Mouse (Mus musculus) ES-E14 (cell line): ENCODE results near the gene Manba. TPM values are rescaled to one million over a fixed set of nuclear protein-coding genes. Genes with fewer than 3 reads are reported as not detected.

Source experiments
- DNase-seq: peaks from one replicate; pipeline ENCODE4 v3.0.0-alpha.2; 2013; ENCODE audit warnings: low read depth, low spot score
- H3K27ac ChIP-seq: 2 replicates; pipeline ENCODE4 v1.5.1; 2012; ENCODE audit warnings: low read depth, mild to moderate bottlenecking, low read length, moderate library complexity, mixed read lengths; ENCODE audit not compliant: poor library complexity, insufficient read depth, severe bottlenecking
- H3K36me3 ChIP-seq: 2 replicates; pipeline ENCODE4 v1.6.1; 2012; ENCODE audit warnings: mild to moderate bottlenecking, low read length, moderate library complexity, mixed read lengths; ENCODE audit not compliant: control insufficient read depth, poor library complexity, insufficient read depth, severe bottlenecking
- H3K4me1 ChIP-seq, 2 experiments: fragments of 150-350 bp in 1 of 2; sonication (generic) in 1 of 2; 2 replicates each; pipeline ENCODE4 v1.6.1; 2012; ENCODE audit warnings: low read length in 2 of 2, mild to moderate bottlenecking in 1 of 2, mixed read lengths in 1 of 2; ENCODE audit not compliant: control insufficient read depth in 2 of 2, insufficient read depth in 2 of 2, poor library complexity in 1 of 2
- H3K4me3 ChIP-seq, 2 experiments: fragments of 150-350 bp in 1 of 2; sonication (generic) in 1 of 2; 2 replicates each; pipeline ENCODE4 v1.5.1; 2012; ENCODE audit warnings: low read length in 2 of 2, low read depth in 1 of 2, mild to moderate bottlenecking in 1 of 2, mixed read lengths in 1 of 2; ENCODE audit not compliant: insufficient read depth in 1 of 2, poor library complexity in 1 of 2, severe bottlenecking in 1 of 2
- H3K9ac ChIP-seq: 2 replicates; pipeline ENCODE4 v1.6.1; 2012; ENCODE audit warnings: low read depth, mild to moderate bottlenecking, low read length, mixed read lengths; ENCODE audit not compliant: poor library complexity, insufficient read depth, severe bottlenecking
- H3K9me3 ChIP-seq: fragments of 150-350 bp; sonication (generic); 2 replicates; pipeline ENCODE4 v1.6.1; 2012; ENCODE audit warnings: low read depth, mild to moderate bottlenecking, low read length; ENCODE audit not compliant: control insufficient read depth, insufficient read depth
- CHD2 ChIP-seq: IDR thresholded peaks from 2 replicates; pipeline ENCODE4 v1.6.1; 2014; ENCODE audit warnings: mild to moderate bottlenecking, low read depth, low read length, inconsistent platforms
- HCFC1 ChIP-seq: IDR thresholded peaks from 2 replicates; pipeline ENCODE4 v1.6.1; 2012; ENCODE audit warnings: low read length, inconsistent platforms, borderline replicate concordance; ENCODE audit not compliant: insufficient read depth
- MAFK ChIP-seq: IDR thresholded peaks from 2 replicates; pipeline ENCODE4 v1.6.1; 2014; ENCODE audit warnings: mild to moderate bottlenecking, low read depth, low read length, inconsistent platforms; ENCODE audit not compliant: insufficient read depth
- ZC3H11A ChIP-seq: IDR thresholded peaks from 2 replicates; pipeline ENCODE4 v1.6.1; 2012; ENCODE audit warnings: low read depth, mild to moderate bottlenecking, inconsistent platforms, low read length, borderline replicate concordance
- ZNF384 ChIP-seq: IDR thresholded peaks from 2 replicates; pipeline ENCODE4 v1.6.1; 2012; ENCODE audit warnings: low read depth, low read length, inconsistent platforms
- in situ Hi-C, 2 experiments: fragments of 600-800 bp; cut with MboI; formaldehyde crosslinking; loops; one replicate each; pipeline ENCODE4 v1.15.1; 2025; ENCODE audit warnings: low sequenced_read_pairs in 2 of 2, inconsistent platforms in 1 of 2; ENCODE audit not compliant: unreplicated experiment in 2 of 2
- total RNA-seq: library from RNA; depleted of rRNA; stranded (reverse); fragments of 300-350 nt; gene quantifications from 2 replicates; pipeline ENCODE4 v1.2.3, GENCODE M21; 2012; rRNA removed

The Manba gene
- 75.2 and 83.9 TPM in 2 replicates for total RNA-seq

DNA sequence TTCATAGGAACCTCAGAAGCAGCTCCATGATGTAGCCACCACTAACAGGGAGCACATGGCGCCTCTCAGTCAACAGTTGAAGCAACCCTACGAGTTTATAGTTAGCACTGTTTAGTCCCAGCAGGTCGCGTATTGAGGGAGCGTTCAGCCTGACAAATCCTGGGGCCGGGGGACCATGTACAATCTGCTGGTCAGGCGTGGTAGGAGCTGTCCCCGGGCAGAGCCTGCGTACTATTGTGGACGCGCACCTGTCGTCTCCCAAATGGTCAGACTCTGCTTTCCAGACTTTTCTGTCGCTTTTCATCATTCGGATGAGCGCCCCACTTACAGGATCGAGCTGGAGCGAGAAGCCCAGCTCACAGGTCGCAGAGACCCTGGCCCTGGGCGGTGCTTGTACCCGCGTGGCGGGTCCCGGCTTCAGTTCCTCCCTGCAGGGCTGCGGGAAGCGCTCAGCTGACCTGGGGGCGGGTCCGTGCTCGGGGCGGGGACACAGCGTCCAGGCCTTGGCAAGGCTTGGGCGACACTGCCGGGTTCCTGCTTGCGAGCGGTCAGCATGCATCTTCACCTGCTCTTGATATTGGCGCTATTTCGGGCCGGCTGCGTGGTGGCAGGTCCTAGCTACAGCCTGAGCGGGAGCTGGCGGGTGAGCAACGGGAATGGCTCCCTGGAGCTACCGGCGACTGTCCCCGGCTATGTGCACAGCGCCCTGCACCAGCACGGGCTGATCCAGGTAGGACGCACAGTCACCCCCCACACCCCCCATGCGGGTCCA is at the start of gene Manba:
Gene Manba (plus strand): TSS at position 484 of the 772 bp plus-strand sequence.
- peak within 1 kb of the TSS; percentile 62 for H3K9ac ChIP-seq
- H3K36me3 ChIP-seq, result no peaks in the 10 kb centered on the region
- peak; percentile 57 for DNase-seq
- H3K4me1 ChIP-seq, result no peaks in the 10 kb centered on the region
- no peak within 1 kb of the TSS for H3K27ac ChIP-seq
- TF ChIP-seq MAFK (no peak), HCFC1 (peak; percentile 46; the same call in 1 of the 2 replicates), ZC3H11A (no peak), CHD2 (no peak), ZNF384 (no peak)
- H3K4me3 ChIP-seq, result peak within 1 kb of the TSS; percentile 72 to 83
- no peaks in the 10 kb centered on the region for H3K9me3 ChIP-seq
- in situ Hi-C loops, result no loop called here

DNA sequence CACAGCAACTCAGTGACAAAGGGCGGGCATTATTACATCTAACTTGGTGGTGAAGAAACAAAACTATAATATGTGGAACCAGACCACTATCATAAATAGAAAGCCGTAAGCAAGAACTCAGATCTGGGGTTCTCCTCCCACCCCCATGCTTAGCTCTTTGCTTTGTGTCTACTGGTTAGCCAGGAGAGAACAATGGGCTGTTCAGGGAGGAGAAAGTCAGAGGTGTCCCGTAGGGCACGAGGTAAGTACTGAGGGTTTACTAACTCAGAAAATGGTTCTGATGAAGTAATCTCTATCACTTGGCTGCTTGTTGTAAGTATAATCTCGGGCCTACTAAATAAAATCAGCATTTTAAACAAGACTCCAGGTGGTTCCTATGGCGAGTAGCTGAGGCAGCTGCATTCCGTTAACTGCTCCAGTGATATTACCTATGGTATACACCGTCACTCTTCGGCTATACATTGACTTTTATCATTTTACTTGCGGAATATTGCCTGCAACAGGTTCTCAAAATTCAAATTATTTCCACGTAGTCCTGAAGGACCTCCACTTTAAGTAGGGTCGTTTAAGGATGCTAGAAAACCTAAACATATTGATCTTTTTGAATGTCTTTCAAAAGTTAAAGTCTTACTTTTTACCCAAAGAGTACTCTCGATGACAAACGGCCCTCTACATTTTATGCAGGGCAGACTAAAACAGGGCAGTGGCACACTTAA is 48.4 kb upstream of the Manba start:
- TF ChIP-seq HCFC1, result no peak
- 0 out of 2 replicates have a peak, but pooled peaks have one; percentile 13 for TF ChIP-seq CHD2
- in situ Hi-C loops, result no loop called here
- Histone ChIP-seq H3K36me3 (peaks cover 2% of the 10 kb centered on the region; the same call in 1 of the 2 replicates), H3K27ac (peak overlapping the region; percentile 96; the same call in 1 of the 2 replicates), H3K9ac (peak overlapping the region; percentile 91), H3K9me3 (no peaks in the 10 kb centered on the region), H3K4me3 (peak overlapping the region; percentile 84 to 87), H3K4me1 (peaks cover 0 to 11% of the 10 kb centered on the region in 2 experiments; a peak in 1 of 4 replicates)
- no peak for DNase-seq

DNA sequence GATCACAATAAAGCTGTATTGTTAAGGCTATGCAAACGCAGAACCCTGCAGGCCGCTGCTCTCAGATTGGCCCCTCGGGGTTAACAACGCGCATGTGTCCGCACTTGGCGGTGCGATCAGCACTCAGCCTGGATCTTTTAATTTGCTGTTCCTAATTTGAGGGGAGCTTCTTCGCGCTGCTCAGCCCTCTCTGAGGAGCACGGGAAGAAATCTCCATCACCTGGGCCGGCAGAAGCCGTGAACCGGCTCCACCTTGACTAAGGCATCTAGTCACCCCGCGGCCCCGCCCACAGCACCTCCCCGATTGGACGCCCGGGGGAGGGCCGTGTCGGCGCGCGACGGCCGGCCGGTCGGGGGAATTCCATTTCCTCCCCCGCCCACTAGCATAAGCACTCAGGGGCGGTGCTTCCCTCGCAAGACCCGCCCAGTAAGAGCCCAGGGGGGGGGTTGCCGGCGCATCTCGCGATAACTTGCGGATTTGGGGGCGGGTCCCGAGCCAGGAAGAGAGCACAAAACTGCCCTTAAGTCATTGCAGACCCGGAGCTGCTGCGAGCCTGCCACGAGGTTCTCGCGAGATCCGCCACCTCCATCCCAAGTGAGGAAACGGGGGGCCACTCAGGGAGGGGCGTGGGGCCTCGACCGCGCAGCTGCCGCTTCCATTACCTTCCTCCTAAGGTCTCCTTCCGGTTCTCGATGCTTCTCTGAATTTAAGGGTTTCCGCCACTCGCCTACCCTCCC is 47.5 kb upstream of the Manba start, which contains the start of gene Ube2d3:
Gene Ube2d3 (plus strand): TSS at position 392 of the 738 bp plus-strand sequence.
- Histone ChIP-seq H3K9me3 (no peaks in the 10 kb centered on the region), H3K4me3 (peak within 1 kb of the TSS; percentile 93 to 96), H3K36me3 (peaks cover 2% of the 10 kb centered on the region; the same call in 1 of the 2 replicates), H3K4me1 (peaks cover 0 to 12% of the 10 kb centered on the region in 2 experiments; a peak in 2 of 4 replicates), H3K27ac (peak within 1 kb of the TSS; percentile 97), H3K9ac (peak within 1 kb of the TSS; percentile 97)
- peak; percentile 96 for DNase-seq
- TF ChIP-seq ZC3H11A (no peak), HCFC1 (peak; percentile 38; the same call in 1 of the 2 replicates), MAFK (0 out of 2 replicates have a peak, but pooled peaks have one; percentile 17), CHD2 (peak; percentile 100), ZNF384 (no peak)
- in situ Hi-C loops, result no loop called here

DNA sequence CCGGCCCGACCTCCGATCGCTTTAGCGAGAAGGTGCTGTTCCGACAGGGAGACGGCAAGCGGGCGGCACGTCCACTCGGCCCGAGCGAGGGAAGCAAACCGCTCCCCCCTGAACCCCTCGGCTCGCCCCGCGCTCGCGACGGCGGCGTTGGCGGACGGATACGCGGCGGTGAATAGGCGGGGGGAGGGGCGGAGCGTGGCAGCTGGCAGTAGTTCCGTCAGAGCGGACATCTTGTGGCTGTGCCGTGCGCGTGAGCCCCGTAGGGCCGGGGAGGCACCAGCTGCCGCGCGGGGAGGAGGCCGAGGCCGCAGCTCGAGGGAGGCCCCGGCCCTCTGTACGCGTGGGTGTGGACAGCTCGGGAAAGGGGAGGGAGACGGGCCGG is 46.9 kb upstream of the Manba start:
- in situ Hi-C loops, result no loop called here
- TF ChIP-seq HCFC1 (peak; percentile 18; the same call in 1 of the 2 replicates), CHD2 (no peak)
- H3K36me3 ChIP-seq, result peaks cover 5% of the 10 kb centered on the region; the same call in 1 of the 2 replicates

More for the DNA sequence above, 46.9 kb upstream of the Manba start:
- H3K27ac ChIP-seq, result peak overlapping the region; percentile 97
- H3K4me1 ChIP-seq, result peaks cover 0 to 13% of the 10 kb centered on the region in 2 experiments; a peak in 2 of 4 replicates
- DNase-seq, result peak; percentile 57
- H3K9ac ChIP-seq, result peak overlapping the region; percentile 97
- H3K9me3 ChIP-seq, result no peaks in the 10 kb centered on the region
- peak overlapping the region; percentile 93 to 96 for H3K4me3 ChIP-seq
